Mouse (Mus musculus) common myeloid progenitor, adult 5-6 weeks (primary cell): ENCODE results near the gene Slc9a9. TPM values are rescaled to one million over a fixed set of nuclear protein-coding genes. Genes with fewer than 3 reads are reported as not detected.

Experiments
- ATAC-seq: replicated peaks from 2 replicates; pipeline ENCODE4 v1.8.0; 2016; ENCODE audit warnings: low read depth, mild to moderate bottlenecking, moderate TSS enrichment, inconsistent platforms; ENCODE audit not compliant: poor library complexity, severe bottlenecking
- total RNA-seq: library from RNA; stranded (forward); fragments of 200-1000, 187-1606 nt; gene quantifications from 2 replicates; pipeline ENCODE4 v1.2.3, GENCODE M21; 2017

Slc9a9 gene
- total RNA-seq, 1 experiment from 2014 or later, result 13.7 TPM

DNA sequence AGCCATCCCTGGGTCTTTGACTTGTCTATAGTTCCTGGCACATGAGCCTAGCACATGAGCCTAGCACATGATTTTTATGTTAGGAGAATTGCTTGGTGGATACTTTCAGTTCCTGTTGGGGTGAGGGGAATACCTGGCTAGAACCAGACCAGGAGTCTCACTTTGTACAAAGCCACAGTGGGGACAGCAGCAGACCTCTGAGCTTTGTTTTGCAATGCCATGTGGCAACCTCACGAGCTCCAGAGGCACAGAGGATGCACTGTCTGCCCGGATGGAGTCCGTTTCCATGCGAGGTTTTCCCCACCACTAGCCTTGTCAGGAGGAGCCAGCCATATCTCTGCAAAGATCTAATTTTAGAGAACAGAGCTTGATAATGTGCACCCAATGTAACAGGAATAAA lies 510.9 kb downstream of the Slc9a9 start:
- ATAC-seq, result peak; percentile 36; the same call in 1 of the 2 replicates

DNA sequence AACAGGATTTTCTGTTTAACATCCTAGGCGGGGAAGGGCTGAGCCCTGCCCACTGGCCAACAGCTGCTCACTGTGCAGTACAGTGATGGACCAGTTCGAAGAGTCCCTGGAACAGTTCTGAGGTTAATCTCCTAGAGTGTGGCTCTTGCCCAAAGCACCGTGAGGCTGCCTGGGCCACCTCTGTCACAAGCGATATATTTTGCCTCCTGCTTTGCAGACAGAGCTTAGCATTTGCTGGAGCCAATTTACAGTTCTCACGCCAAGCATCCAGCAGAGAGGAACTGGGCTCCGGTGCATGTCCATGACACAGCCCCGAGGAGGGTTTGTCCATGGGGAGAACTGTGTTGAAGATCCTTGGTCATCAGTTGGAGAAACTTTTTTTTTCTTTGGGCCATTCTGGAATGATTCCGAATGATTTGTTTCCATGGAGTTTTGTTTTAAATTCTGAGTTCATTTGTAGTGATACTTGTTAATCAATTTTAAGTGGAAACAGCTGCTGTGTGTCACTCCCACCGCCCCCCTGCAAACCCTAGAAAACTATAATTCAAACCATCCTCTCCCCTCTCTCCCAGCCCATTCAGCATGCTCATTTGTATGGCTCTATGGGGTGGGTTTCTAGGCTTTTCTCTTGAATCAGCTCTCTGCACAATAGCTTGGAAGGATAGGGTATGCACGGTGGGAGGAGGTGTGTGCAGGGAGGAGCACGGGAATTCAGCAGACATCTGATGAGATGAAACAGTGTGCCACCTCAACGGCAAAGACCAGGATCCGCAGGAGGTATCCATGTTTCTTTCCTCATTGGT lies 511.7 kb downstream of the Slc9a9 start:
- no peak for ATAC-seq

DNA sequence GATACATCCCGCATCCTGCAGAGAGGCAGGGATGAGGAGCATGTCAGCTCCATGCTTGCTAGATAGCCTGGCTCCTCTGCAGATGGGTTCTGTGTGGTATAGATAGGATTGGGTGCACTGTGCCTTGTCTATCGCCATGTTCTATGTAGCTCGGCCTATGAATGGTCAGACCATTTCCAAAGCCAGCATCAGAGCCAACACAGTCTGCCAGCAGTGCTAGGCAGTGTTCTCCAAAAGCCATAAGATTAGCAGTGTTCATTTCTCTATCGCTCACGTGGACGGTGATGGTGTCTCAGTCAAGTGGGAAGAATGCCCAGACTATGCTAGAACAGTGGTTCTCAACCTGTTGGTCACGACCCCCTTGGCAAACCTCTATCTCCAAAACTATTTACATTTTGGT lies 512.6 kb downstream of the Slc9a9 start:
- ATAC-seq, result no peak

DNA sequence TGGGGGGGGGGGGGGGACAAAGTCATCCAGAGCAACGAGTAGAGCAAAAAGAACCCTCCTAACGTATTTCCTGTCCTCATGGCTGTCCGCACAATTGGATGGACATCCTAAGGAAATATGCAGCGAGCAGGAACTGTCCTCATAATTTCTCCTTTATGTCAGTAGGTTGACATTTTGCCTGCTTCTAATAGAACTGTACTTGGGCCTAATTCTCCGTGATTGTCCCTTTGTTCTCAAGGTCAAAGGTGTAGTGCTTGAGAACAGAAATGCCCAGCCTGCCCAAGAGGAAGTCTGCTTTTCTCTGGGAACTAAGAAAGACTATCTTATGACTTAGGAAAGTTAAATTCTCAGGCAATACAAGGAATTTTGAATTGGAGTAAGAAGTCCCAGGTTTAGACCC lies 514.7 kb downstream of the Slc9a9 start:
- no peak for ATAC-seq

- no peak for ATAC-seq
Measured at GRCm38 (mm10) chr9:95185840-95186239, 516.1 kb downstream of the Slc9a9 start.

GRCm38 (mm10) chr9:95186386-95187289 lies 516.9 kb downstream of the Slc9a9 start:
- ATAC-seq, result no peak

DNA sequence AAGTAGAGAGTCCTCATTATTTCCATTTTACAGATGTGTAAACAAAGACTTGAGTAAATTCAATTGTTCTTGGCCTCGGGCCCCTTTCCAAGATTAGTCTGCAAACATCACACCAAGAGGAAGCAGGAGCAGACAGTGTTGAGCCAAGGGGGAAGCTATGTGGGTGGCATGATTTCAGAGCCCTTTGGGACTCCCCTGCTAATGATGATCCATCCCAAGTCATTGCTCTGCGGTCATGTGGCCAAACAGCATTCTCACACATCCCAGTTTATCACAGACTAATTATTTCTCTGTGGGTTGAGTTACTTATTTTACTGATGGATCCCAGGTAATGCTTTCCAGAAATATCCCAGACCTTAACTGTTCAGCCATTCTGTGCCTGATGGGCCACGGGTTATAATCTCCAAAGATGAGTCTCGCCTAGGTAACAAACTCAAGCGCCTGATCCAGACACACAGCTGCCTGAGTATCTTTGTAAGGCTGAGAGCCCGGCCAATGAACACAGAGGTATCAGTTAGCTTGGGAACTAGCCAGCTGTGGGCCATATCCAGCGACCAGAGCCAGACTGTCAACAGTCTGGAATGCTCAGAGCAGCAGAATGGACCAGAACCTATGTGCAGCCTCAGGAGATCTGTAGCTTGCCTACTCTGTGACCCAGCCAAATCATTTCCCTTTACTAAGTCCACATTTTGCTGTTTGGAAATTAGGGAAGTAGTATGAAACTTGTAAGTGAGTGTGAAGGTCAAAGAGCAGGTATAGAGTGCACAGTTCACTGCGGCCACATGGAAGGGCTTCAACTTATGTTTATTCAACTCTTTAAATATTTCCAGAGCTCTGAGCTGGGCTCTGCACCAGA lies 518.9 kb downstream of the Slc9a9 start:
- 0 out of 2 replicates have a peak, but pooled peaks have one; percentile 11 for ATAC-seq

DNA sequence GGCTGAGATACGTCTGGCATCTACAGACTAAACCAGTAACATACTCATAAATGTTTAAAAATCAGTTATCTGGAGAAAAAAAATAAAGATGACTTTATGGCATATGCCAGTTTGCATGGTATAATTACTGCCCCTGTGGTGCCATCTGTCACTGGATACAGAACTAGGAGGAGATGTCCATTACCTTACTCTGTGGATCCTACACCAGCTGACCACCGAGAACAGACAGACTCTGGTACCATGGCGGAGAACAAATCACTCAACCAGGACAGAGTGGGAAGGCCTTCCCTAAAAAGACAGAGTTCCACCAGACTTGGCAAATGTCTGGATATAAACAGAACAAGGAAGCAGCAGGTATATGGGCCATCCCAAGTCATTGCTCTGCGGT lies 519.5 kb downstream of the Slc9a9 start:
- ATAC-seq, result no peak

DNA sequence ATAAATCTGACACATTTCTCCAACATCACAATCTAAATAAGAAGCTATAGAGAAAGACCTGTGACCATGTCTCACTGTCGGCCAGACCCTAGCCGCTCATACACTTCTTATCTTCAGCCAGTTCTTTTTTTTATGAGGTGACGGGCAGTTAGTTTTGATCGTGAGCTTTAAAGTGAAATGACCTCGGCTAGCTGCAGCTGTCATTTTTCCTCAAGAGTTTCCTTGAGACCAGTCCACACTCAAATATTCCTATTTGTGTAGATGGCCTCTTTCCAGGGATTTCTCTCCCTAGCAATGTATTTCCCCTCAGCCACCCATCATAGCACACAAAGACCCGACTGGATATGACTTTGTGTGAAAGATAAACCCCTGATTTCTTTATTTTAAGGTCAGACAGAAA lies 521.7 kb downstream of the Slc9a9 start:
- ATAC-seq, result no peak

DNA sequence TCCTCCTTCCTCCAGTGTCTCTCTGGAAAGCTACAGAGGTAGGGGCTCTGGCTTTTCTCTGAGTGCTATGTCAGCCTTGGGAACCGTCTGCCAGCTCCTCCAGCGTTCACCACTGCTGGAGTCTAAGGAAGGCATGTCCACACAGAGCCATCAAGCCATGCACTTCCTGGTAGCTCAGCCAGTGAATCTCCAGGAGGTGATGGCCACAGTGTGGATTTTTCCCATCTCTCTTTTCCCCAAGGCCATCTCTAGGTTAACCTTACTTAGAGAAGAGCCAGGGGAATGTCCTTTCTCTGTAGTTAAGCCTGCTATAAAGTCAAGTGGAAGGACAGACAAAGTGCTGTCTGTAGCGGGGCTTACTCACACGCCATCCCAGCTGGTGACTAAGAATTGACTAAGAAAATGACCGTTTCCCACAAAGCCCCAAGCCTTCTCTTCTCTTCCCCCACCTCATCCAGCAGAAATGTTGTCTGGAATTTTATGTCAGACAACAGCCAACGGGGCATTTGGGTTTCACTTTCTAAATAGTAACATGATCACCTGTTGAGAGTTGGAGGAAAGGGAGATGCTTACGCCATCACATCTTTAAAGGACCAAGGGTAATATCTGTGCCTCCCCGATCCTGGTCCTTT lies 523.3 kb downstream of the Slc9a9 start:
- no peak for ATAC-seq

- no peak for ATAC-seq
Measured at GRCm38 (mm10) chr9:95193672-95194071, 524.0 kb downstream of the Slc9a9 start.

GRCm38 (mm10) chr9:95194158-95194557 lies 524.4 kb downstream of the Slc9a9 start:
- ATAC-seq, result peak; percentile 79

DNA sequence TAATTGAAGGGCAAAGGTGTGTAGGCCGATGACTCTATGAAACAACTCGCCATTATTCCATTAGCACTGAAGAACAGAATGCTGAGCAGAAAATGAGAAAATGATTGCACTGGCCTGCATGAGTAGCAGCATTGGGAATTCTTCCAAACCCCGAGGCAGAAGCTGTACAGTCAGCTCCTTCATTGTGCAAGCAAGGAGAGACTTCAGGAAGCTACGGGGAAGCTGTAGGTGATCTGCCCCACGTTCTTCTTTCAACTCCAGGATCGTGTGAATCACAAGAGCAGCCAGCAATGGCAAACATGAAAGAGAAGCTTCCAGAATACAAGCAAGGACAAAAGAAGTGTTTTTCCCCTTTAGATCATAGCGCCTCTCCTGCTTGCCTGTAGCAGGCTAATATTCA lies 538.0 kb downstream of the Slc9a9 start:
- ATAC-seq, result no peak

- no peak for ATAC-seq
Measured at GRCm38 (mm10) chr9:95208681-95209080, 539.0 kb downstream of the Slc9a9 start.

- no peak for ATAC-seq
Measured at GRCm38 (mm10) chr9:95220009-95220408, 550.3 kb downstream of the Slc9a9 start.

- no peak for ATAC-seq
Measured at GRCm38 (mm10) chr9:95221310-95221709, 551.6 kb downstream of the Slc9a9 start.

DNA sequence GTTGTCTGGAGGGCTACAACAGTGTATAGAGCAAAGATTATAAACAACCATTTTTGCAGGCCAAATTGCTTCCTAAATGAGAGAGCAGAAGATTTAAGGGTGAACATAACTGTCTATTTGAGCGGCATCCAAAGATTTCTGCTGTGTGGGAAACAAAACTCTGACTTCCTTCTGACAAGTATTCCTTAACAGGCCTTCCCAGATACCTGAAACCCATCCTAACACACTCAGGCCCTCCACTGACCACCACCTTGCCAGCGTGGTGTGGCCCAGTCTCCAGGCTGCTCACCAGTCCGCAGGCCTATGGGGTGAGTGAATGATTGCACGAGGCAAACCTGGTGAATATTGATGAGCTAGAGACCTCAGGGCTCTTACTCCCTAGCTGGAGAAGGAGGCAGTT lies 557.3 kb downstream of the Slc9a9 start:
- no peak for ATAC-seq

DNA sequence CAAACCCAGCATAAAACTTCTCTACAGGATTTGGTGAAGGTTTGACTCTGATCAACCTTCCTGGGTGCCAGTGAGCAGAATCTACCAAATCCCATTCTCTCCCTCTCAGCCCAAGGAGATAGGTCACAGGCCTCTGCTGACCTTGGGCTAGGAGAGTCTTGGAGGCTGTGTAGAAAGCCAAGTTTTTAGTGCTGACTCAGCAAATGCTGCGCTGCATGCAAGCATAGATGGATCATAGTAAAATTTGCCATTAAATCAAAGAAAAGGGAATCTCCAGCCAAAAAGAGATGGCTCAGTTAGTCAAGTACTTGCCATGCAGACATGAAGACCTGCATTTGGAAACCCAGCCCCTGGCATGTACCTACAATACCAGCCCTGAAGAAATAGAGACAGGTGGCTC lies 558.4 kb downstream of the Slc9a9 start:
- no peak for ATAC-seq

DNA sequence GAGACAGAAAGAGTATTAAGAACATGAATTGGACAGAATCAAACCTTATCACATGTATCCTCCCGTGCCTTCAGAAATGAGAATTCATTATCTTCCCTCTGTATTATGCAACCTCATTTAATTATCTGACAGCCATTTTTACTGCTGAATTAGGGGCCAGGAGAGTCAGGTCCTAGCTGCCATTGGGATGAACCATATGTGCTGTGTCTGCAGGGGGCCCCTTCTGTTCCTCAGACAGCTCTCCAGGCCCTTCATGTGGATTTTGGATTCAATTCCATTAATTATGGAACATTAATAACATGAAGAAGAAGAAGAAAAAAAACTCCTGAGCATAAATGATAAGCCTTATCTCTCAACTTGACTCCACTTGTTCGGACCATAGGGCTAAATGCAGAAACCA lies 559.4 kb downstream of the Slc9a9 start:
- no peak for ATAC-seq

DNA sequence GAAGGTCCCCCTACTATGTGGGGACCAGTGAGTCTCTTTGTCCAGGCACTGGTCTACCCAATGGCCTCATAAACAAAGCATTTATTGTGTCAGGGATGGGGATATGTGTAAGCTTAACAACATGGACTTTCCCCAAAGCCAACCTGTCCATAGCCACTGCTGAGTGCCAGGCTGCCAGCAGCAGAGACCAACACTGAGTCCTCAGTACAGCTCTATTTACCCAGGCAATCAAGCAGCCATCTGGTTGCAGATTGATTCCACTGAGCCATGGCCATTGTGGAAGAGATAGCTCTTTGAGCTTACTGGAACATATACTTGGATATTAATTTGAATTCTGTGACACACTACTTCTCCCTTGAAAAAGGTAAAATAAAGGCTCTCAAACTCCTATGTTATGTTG lies 570.2 kb downstream of the Slc9a9 start:
- no peak for ATAC-seq
